Mouse (Mus musculus): ENCODE results near the gene Zfp46.

The Zfp46 gene

GRCm38 (mm10) chr4:136311042-136311999, 26.8 kb downstream of the Zfp46 start:
- DNase-seq (ENCODE audit: low read depth in 1 of 2, low spot score in 2 of 2) = peak in 1 of 2 experiments; percentile 21

GRCm38 (mm10) chr4:136312616-136313015, 28.1 kb downstream of the Zfp46 start:
- DNase-seq (ENCODE audit: low read depth in 1 of 2, low spot score in 2 of 2) = no peak

GRCm38 (mm10) chr4:136317667-136318066, 33.2 kb downstream of the Zfp46 start:
- no peak for DNase-seq (ENCODE audit: low read depth in 1 of 2, low spot score in 2 of 2)

GRCm38 (mm10) chr4:136320016-136320415, 35.5 kb downstream of the Zfp46 start:
- DNase-seq (ENCODE audit: low read depth in 1 of 2, low spot score in 2 of 2) = no peak

GRCm38 (mm10) chr4:136324226-136324625, 39.7 kb downstream of the Zfp46 start:
- DNase-seq (ENCODE audit: low read depth in 1 of 2, low spot score in 2 of 2) = no peak

GRCm38 (mm10) chr4:136327238-136327637, 42.8 kb downstream of the Zfp46 start:
- DNase-seq (ENCODE audit: low read depth in 1 of 2, low spot score in 2 of 2) = no peak

GRCm38 (mm10) chr4:136328115-136328514, 43.6 kb downstream of the Zfp46 start:
- DNase-seq (ENCODE audit: low read depth in 1 of 2, low spot score in 2 of 2) = no peak

- no peak for DNase-seq (ENCODE audit: low read depth in 1 of 2, low spot score in 2 of 2)
These were observed 47.2 kb downstream of the Zfp46 start for GRCm38 (mm10) chr4:136331709-136332108.

GRCm38 (mm10) chr4:136333191-136333590, 48.7 kb downstream of the Zfp46 start:
- DNase-seq (ENCODE audit: low read depth in 1 of 2, low spot score in 2 of 2) = no peak

- DNase-seq (ENCODE audit: low read depth in 1 of 2, low spot score in 2 of 2) = no peak
These were observed 50.6 kb downstream of the Zfp46 start for GRCm38 (mm10) chr4:136335065-136335464.

GRCm38 (mm10) chr4:136337129-136337528, 52.6 kb downstream of the Zfp46 start:
- no peak for DNase-seq (ENCODE audit: low read depth in 1 of 2, low spot score in 2 of 2)

Data from monocyte, adult 2 months (primary cell).